Mouse (Mus musculus): ENCODE results near the gene Jtb. TPM values are rescaled to one million over a fixed set of nuclear protein-coding genes. Genes with fewer than 3 reads are reported as not detected.
A peak's percentile ranks its signal among the peaks of the same experiment; 100 is the strongest.

The Jtb gene
- polyA plus RNA-seq, 1 experiment from 2014 or later, result 96.8 TPM

- Histone ChIP-seq H3K9ac (peak overlapping the region; percentile 87), H3K36me3 (peaks cover 63% of the 10 kb centered on the region), H3K4me1 (peaks cover 14% of the 10 kb centered on the region), H3K27ac (peak overlapping the region; percentile 97), H3K4me2 (replicated peaks) (peak overlapping the region; percentile 88), H3K27me3 (no peaks in the 10 kb centered on the region), H3K9me3 (no peaks in the 10 kb centered on the region), H3K4me3 (peak overlapping the region; percentile 75)
- peak; percentile 50 for ATAC-seq (ENCODE audit: low FRiP score, low read depth)
- WGBS, result 24% methylated on average over 16 of the region's 16 CpGs
Measured at GRCm38 (mm10) chr3:90265932-90266741, 34.7 kb downstream of the Jtb start.

GRCm38 (mm10) chr3:90266901-90267775, 35.7 kb downstream of the Jtb start:
- H3K27ac ChIP-seq, result no peak overlapping the region
- H3K4me1 ChIP-seq, result peaks cover 14% of the 10 kb centered on the region
- H3K36me3 ChIP-seq, result peaks cover 62% of the 10 kb centered on the region
- no peaks in the 10 kb centered on the region for H3K27me3 ChIP-seq
- no peak for ATAC-seq (ENCODE audit: low FRiP score, low read depth)
- H3K4me2 ChIP-seq (replicated peaks), result peak overlapping the region; percentile 88
- peak overlapping the region; percentile 75; the same call in 1 of the 2 replicates for H3K4me3 ChIP-seq
- 93% methylated on average over 20 of the region's 20 CpGs for WGBS
- no peaks in the 10 kb centered on the region for H3K9me3 ChIP-seq
- no peak overlapping the region; the same call in 1 of the 2 replicates for H3K9ac ChIP-seq

- Histone ChIP-seq H3K4me3 (no peak overlapping the region), H3K9me3 (no peaks in the 10 kb centered on the region), H3K4me2 (replicated peaks) (no peak overlapping the region), H3K4me1 (peaks cover 14% of the 10 kb centered on the region), H3K27me3 (no peaks in the 10 kb centered on the region), H3K36me3 (peaks cover 62% of the 10 kb centered on the region), H3K27ac (no peak overlapping the region), H3K9ac (no peak overlapping the region)
- no peak for ATAC-seq (ENCODE audit: low FRiP score, low read depth)
- WGBS, result 96% methylated on average over 11 of the region's 11 CpGs
Measured at GRCm38 (mm10) chr3:90268190-90268589, 36.8 kb downstream of the Jtb start.

- Histone ChIP-seq H3K4me3 (no peak overlapping the region), H3K27ac (no peak overlapping the region), H3K27me3 (no peaks in the 10 kb centered on the region), H3K9me3 (no peaks in the 10 kb centered on the region), H3K36me3 (peaks cover 63% of the 10 kb centered on the region), H3K4me1 (peaks cover 14% of the 10 kb centered on the region), H3K9ac (no peak overlapping the region), H3K4me2 (replicated peaks) (no peak overlapping the region)
- ATAC-seq (ENCODE audit: low FRiP score, low read depth), result no peak
- WGBS, result 91% methylated on average over 16 of the region's 16 CpGs
Measured at GRCm38 (mm10) chr3:90268971-90269370, 37.6 kb downstream of the Jtb start.

GRCm38 (mm10) chr3:90270784-90271183, 39.4 kb downstream of the Jtb start:
- Histone ChIP-seq H3K4me2 (replicated peaks) (no peak overlapping the region), H3K27ac (no peak overlapping the region), H3K4me1 (peaks cover 12% of the 10 kb centered on the region), H3K4me3 (no peak overlapping the region), H3K9me3 (no peaks in the 10 kb centered on the region), H3K36me3 (peaks cover 74% of the 10 kb centered on the region), H3K27me3 (no peaks in the 10 kb centered on the region), H3K9ac (no peak overlapping the region)
- 94% methylated on average over 8 of the region's 8 CpGs for WGBS
- no peak for ATAC-seq (ENCODE audit: low FRiP score, low read depth)

GRCm38 (mm10) chr3:90272170-90272569, 40.8 kb downstream of the Jtb start:
- 71% methylated on average over 9 of the region's 9 CpGs for WGBS
- H3K36me3 ChIP-seq, result peaks cover 87% of the 10 kb centered on the region
- ATAC-seq (ENCODE audit: low FRiP score, low read depth), result no peak
- H3K9ac ChIP-seq, result no peak overlapping the region
- H3K9me3 ChIP-seq, result no peaks in the 10 kb centered on the region
- no peak overlapping the region for H3K4me2 ChIP-seq (replicated peaks)
- no peak overlapping the region for H3K27ac ChIP-seq
- no peak overlapping the region for H3K4me3 ChIP-seq
- H3K27me3 ChIP-seq, result no peaks in the 10 kb centered on the region
- H3K4me1 ChIP-seq, result no peaks in the 10 kb centered on the region

- Histone ChIP-seq H3K27ac (no peak overlapping the region), H3K36me3 (peaks cover 89% of the 10 kb centered on the region), H3K9me3 (no peaks in the 10 kb centered on the region), H3K9ac (no peak overlapping the region), H3K27me3 (no peaks in the 10 kb centered on the region), H3K4me3 (no peak overlapping the region), H3K4me1 (no peaks in the 10 kb centered on the region), H3K4me2 (replicated peaks) (no peak overlapping the region)
- ATAC-seq (ENCODE audit: low FRiP score, low read depth), result no peak
- 93% methylated on average over 22 of the region's 22 CpGs for WGBS
Measured at GRCm38 (mm10) chr3:90273855-90274254, 42.5 kb downstream of the Jtb start.

- no peak for ATAC-seq (ENCODE audit: low FRiP score, low read depth)
- Histone ChIP-seq H3K27ac (no peak overlapping the region), H3K4me1 (no peaks in the 10 kb centered on the region), H3K9ac (no peak overlapping the region), H3K27me3 (no peaks in the 10 kb centered on the region), H3K36me3 (peaks cover 94% of the 10 kb centered on the region), H3K4me2 (replicated peaks) (no peak overlapping the region), H3K9me3 (no peaks in the 10 kb centered on the region), H3K4me3 (no peak overlapping the region)
- 91% methylated on average over 11 of the region's 11 CpGs for WGBS
Measured at GRCm38 (mm10) chr3:90275286-90275685, 43.9 kb downstream of the Jtb start.

GRCm38 (mm10) chr3:90276858-90277257, 45.5 kb downstream of the Jtb start:
- Histone ChIP-seq H3K9ac (no peak overlapping the region), H3K27ac (no peak overlapping the region), H3K4me1 (no peaks in the 10 kb centered on the region), H3K4me2 (replicated peaks) (no peak overlapping the region), H3K9me3 (no peaks in the 10 kb centered on the region), H3K36me3 (peaks cover 90% of the 10 kb centered on the region), H3K27me3 (no peaks in the 10 kb centered on the region), H3K4me3 (no peak overlapping the region)
- 41% methylated on average over 12 of the region's 16 CpGs for WGBS
- no peak for ATAC-seq (ENCODE audit: low FRiP score, low read depth)

- no peak overlapping the region for H3K27ac ChIP-seq
- no peaks in the 10 kb centered on the region for H3K9me3 ChIP-seq
- H3K4me3 ChIP-seq, result no peak overlapping the region
- WGBS, result 92% methylated on average over 9 of the region's 9 CpGs
- no peak overlapping the region for H3K4me2 ChIP-seq (replicated peaks)
- no peaks in the 10 kb centered on the region for H3K27me3 ChIP-seq
- ATAC-seq (ENCODE audit: low FRiP score, low read depth), result no peak
- no peak overlapping the region for H3K9ac ChIP-seq
- peaks cover 80% of the 10 kb centered on the region for H3K36me3 ChIP-seq
- no peaks in the 10 kb centered on the region for H3K4me1 ChIP-seq
Measured at GRCm38 (mm10) chr3:90277793-90278192, 46.4 kb downstream of the Jtb start.

GRCm38 (mm10) chr3:90278211-90278610, 46.8 kb downstream of the Jtb start:
- Histone ChIP-seq H3K4me1 (no peaks in the 10 kb centered on the region), H3K27me3 (no peaks in the 10 kb centered on the region), H3K4me3 (no peak overlapping the region), H3K4me2 (replicated peaks) (no peak overlapping the region), H3K36me3 (peaks cover 76% of the 10 kb centered on the region), H3K27ac (no peak overlapping the region), H3K9me3 (no peaks in the 10 kb centered on the region), H3K9ac (no peak overlapping the region)
- no peak for ATAC-seq (ENCODE audit: low FRiP score, low read depth)
- WGBS, result 95% methylated on average over 10 of the region's 10 CpGs

GRCm38 (mm10) chr3:90279216-90279615, 47.8 kb downstream of the Jtb start:
- Histone ChIP-seq H3K36me3 (peaks cover 66% of the 10 kb centered on the region), H3K4me1 (no peaks in the 10 kb centered on the region), H3K27ac (no peak overlapping the region), H3K4me3 (no peak overlapping the region), H3K9ac (no peak overlapping the region), H3K4me2 (replicated peaks) (no peak overlapping the region), H3K27me3 (no peaks in the 10 kb centered on the region), H3K9me3 (no peaks in the 10 kb centered on the region)
- 89% methylated on average over 9 of the region's 9 CpGs for WGBS
- no peak for ATAC-seq (ENCODE audit: low FRiP score, low read depth)

All from limb, embryonic 13.5 days (tissue).